Mouse (Mus musculus) left cerebral cortex, postnatal 36 days (tissue): ENCODE data around the gene Wnt7a. TPM values are rescaled to one million over a fixed set of nuclear protein-coding genes. Genes with fewer than 3 reads are reported as not detected.

Experiments used
- DNase-seq, 2 experiments: peaks; one replicate each; pipeline ENCODE4 v3.0.0; 2021 to 2022; ENCODE audit warnings: low spot score in 2 of 2, mixed read lengths in 1 of 2
- intact Hi-C: fragments of 180-260 bp; cut with DNase I; formaldehyde crosslinking; loops from one replicate; pipeline ENCODE4 v1.15.1; 2025
- total RNA-seq, 2 experiments: library from RNA; stranded (reverse); gene quantifications; 2 replicates each; pipeline ENCODE4 v1.2.3; 2021

The Wnt7a gene
- total RNA-seq = 10 to 100 TPM; 14.2 to 16.0 TPM

GRCm38 (mm10) chr6:91410961-91411368 is at the start of gene Wnt7a:
Gene Wnt7a (minus strand): TSS chr6:91411363.
- peak; percentile 16 to 39 for DNase-seq
- intact Hi-C loops = loop anchor here (1.0 to 5.0 kb wide), 2 partner anchors 126 to 239 kb away; no protein-coding TSS in a partner anchor

GRCm38 (mm10) chr6:91459471-91459870 is 48.3 kb upstream of the Wnt7a start:
- no peak for DNase-seq
- intact Hi-C loops = no loop called here

GRCm38 (mm10) chr6:91454546-91454945 is 43.4 kb upstream of the Wnt7a start:
- DNase-seq = no peak
- intact Hi-C loops = no loop called here

GRCm38 (mm10) chr6:91452056-91452455 is 40.9 kb upstream of the Wnt7a start:
- intact Hi-C loops = no loop called here
- no peak for DNase-seq

- intact Hi-C loops = no loop called here
- no peak for DNase-seq
Measured at GRCm38 (mm10) chr6:91449472-91450225, 38.5 kb upstream of the Wnt7a start.

GRCm38 (mm10) chr6:91445316-91445715 is 34.2 kb upstream of the Wnt7a start:
- intact Hi-C loops = no loop called here

GRCm38 (mm10) chr6:91441145-91441662 is 30.0 kb upstream of the Wnt7a start:
- intact Hi-C loops = no loop called here
- DNase-seq = no peak

More at GRCm38 (mm10) chr6:91445316-91445715, 34.2 kb upstream of the Wnt7a start:
- DNase-seq = no peak

GRCm38 (mm10) chr6:91440474-91441144 is 29.4 kb upstream of the Wnt7a start:
- DNase-seq = peak; percentile 98 to 99
- intact Hi-C loops = no loop called here

GRCm38 (mm10) chr6:91424151-91424550 is 13.0 kb upstream of the Wnt7a start:
- intact Hi-C loops = no loop called here
- DNase-seq = no peak

- no peak for DNase-seq
- intact Hi-C loops = no loop called here
Measured at GRCm38 (mm10) chr6:91421629-91422028, 10.5 kb upstream of the Wnt7a start.

GRCm38 (mm10) chr6:91417291-91417845 is 6.2 kb upstream of the Wnt7a start:
- intact Hi-C loops = no loop called here
- no peak for DNase-seq

- intact Hi-C loops = no loop called here
- DNase-seq = no peak
Measured at GRCm38 (mm10) chr6:91416146-91416545, 5.0 kb upstream of the Wnt7a start.

- peak in 1 of 2 experiments; percentile 26 for DNase-seq
- intact Hi-C loops = loop anchor here (5.0 kb wide), 1 partner anchor 243 kb away; no protein-coding TSS in a partner anchor
Measured at GRCm38 (mm10) chr6:91414890-91415289, 3.7 kb upstream of the Wnt7a start.

- peak; percentile 76 to 79 for DNase-seq
- intact Hi-C loops = loop anchor here (1.0 to 5.0 kb wide), 2 partner anchors 126 to 239 kb away; no protein-coding TSS in a partner anchor
Measured at GRCm38 (mm10) chr6:91411369-91411981, 312 bp upstream of the Wnt7a start.

GRCm38 (mm10) chr6:91410168-91410780 is 889 bp downstream of the Wnt7a start:
- intact Hi-C loops = loop anchor here (5.0 kb wide), 1 partner anchor 238 kb away; no protein-coding TSS in a partner anchor
- no peak for DNase-seq

- intact Hi-C loops = loop anchor here (5.0 kb wide), 1 partner anchor 237 kb away; no protein-coding TSS in a partner anchor
- no peak for DNase-seq
Measured at GRCm38 (mm10) chr6:91409448-91410167, 1.6 kb downstream of the Wnt7a start.

GRCm38 (mm10) chr6:91408616-91409015 is 2.5 kb downstream of the Wnt7a start:
- no peak for DNase-seq
- intact Hi-C loops = no loop called here

- intact Hi-C loops = no loop called here
- DNase-seq = no peak
Measured at GRCm38 (mm10) chr6:91401591-91401990, 9.6 kb downstream of the Wnt7a start.

- no peak for DNase-seq
- intact Hi-C loops = no loop called here
Measured at GRCm38 (mm10) chr6:91400514-91400913, 10.6 kb downstream of the Wnt7a start.
